Mouse (Mus musculus) MEL (cell line): ENCODE data around the gene Olfr142. TPM values are rescaled to one million over a fixed set of nuclear protein-coding genes. Genes with fewer than 3 reads are reported as not detected.

Source experiments
- DNase-seq: peaks from one replicate; pipeline ENCODE4 v3.0.0; 2011; ENCODE audit warnings: low read depth, low spot score
- H3K27ac ChIP-seq: 2 replicates; pipeline ENCODE4 v1.5.1; 2012; ENCODE audit warnings: low read depth, mild to moderate bottlenecking, control low read depth, low read length, moderate library complexity; ENCODE audit not compliant: control insufficient read depth
- H3K27me3 ChIP-seq, 2 experiments: fragments of 150-350 bp in 1 of 2; sonication (generic) in 1 of 2; 2 replicates each; pipeline ENCODE4 v1.6.1; 2012; ENCODE audit warnings: low read length in 2 of 2, mild to moderate bottlenecking in 2 of 2, improper control_type of control experiment in 1 of 2, moderate library complexity in 1 of 2; ENCODE audit not compliant: insufficient read depth in 2 of 2, control insufficient read depth in 1 of 2
- H3K36me3 ChIP-seq, 2 experiments: 2 replicates each; pipeline ENCODE4 v1.6.1; 2012 to 2014; ENCODE audit warnings: low read length in 2 of 2, improper control_type of control experiment in 1 of 2, inconsistent platforms in 1 of 2, mild to moderate bottlenecking in 1 of 2; ENCODE audit not compliant: insufficient read depth in 2 of 2, control insufficient read depth in 1 of 2
- H3K4me1 ChIP-seq, 2 experiments: fragments of 150-350 bp in 1 of 2; sonication (generic) in 1 of 2; 2 replicates each; pipeline ENCODE4 v1.6.1; 2012; ENCODE audit warnings: low read length in 2 of 2, improper control_type of control experiment in 1 of 2, mild to moderate bottlenecking in 1 of 2; ENCODE audit not compliant: insufficient read depth in 2 of 2, control insufficient read depth in 1 of 2
- H3K4me3 ChIP-seq, 2 experiments: fragments of 150-350 bp in 1 of 2; sonication (generic) in 1 of 2; 2 replicates each; pipeline ENCODE4 v1.5.1; 2012; ENCODE audit warnings: low read depth in 2 of 2, low read length in 2 of 2, mild to moderate bottlenecking in 2 of 2, moderate library complexity in 2 of 2, control low read depth in 1 of 2, improper control_type of control experiment in 1 of 2; ENCODE audit not compliant: control insufficient read depth in 1 of 2, insufficient read depth in 1 of 2
- H3K79me2 ChIP-seq: 2 replicates; pipeline ENCODE4 v1.6.1; 2012; ENCODE audit warnings: mild to moderate bottlenecking, low read length, moderate library complexity; ENCODE audit not compliant: control insufficient read depth, poor library complexity, insufficient read depth
- H3K9ac ChIP-seq: 2 replicates; pipeline ENCODE4 v1.6.1; 2012; ENCODE audit warnings: low read depth, mild to moderate bottlenecking, control low read depth, low read length, moderate library complexity; ENCODE audit not compliant: control insufficient read depth, poor library complexity, severe bottlenecking
- H3K9me3 ChIP-seq: fragments of 150-350 bp; sonication (generic); replicated peaks from 2 replicates; pipeline ENCODE4 v1.6.1; 2012; ENCODE audit warnings: mild to moderate bottlenecking, low read length, improper control_type of control experiment, moderate library complexity; ENCODE audit not compliant: insufficient read depth
- BHLHE40 ChIP-seq: IDR thresholded peaks from 2 replicates; pipeline ENCODE4 v1.6.1; 2012; ENCODE audit warnings: low read depth, mild to moderate bottlenecking, inconsistent platforms, low read length, improper control_type of control experiment, borderline replicate concordance
- CHD1 ChIP-seq: IDR thresholded peaks from 2 replicates; pipeline ENCODE4 v1.6.1; 2012; ENCODE audit warnings: low read depth, mild to moderate bottlenecking, inconsistent platforms, low read length, improper control_type of control experiment
- CHD2 ChIP-seq: IDR thresholded peaks from 2 replicates; pipeline ENCODE4 v1.6.1; 2011; ENCODE audit warnings: low read length, improper control_type of control experiment
- CTCF ChIP-seq, 3 experiments: IDR thresholded peaks in 2 of 3; conservative IDR thresholded peaks in 1 of 3; 2 replicates each; pipeline ENCODE4 v1.5.1; 2011 to 2012; ENCODE audit warnings: low read length in 3 of 3, low read depth in 2 of 3, mild to moderate bottlenecking in 2 of 3, improper control_type of control experiment in 1 of 3, inconsistent platforms in 1 of 3, mixed read lengths in 1 of 3, moderate library complexity in 1 of 3; ENCODE audit not compliant: control insufficient read depth in 1 of 3, insufficient read depth in 1 of 3, poor library complexity in 1 of 3, severe bottlenecking in 1 of 3
- E2F4 ChIP-seq: IDR thresholded peaks from 2 replicates; pipeline ENCODE4 v1.6.1; 2011; ENCODE audit warnings: low read depth, low read length, improper control_type of control experiment, borderline replicate concordance
- GABPA ChIP-seq: IDR thresholded peaks from 2 replicates; pipeline ENCODE4 v1.6.1; 2012; ENCODE audit warnings: low read depth, mild to moderate bottlenecking, inconsistent platforms, low read length, improper control_type of control experiment, moderate library complexity
- GATA1 ChIP-seq: IDR thresholded peaks from 2 replicates; pipeline ENCODE4 v1.6.1; 2011; ENCODE audit warnings: low read depth, low read length, improper control_type of control experiment
- MAFK ChIP-seq: IDR thresholded peaks from 2 replicates; pipeline ENCODE4 v1.6.1; 2011; ENCODE audit warnings: low read depth, mild to moderate bottlenecking, low read length, improper control_type of control experiment, borderline replicate concordance
- MAX ChIP-seq: IDR thresholded peaks from 2 replicates; pipeline ENCODE4 v1.6.1; 2011; ENCODE audit warnings: low read length, improper control_type of control experiment
- NELFE ChIP-seq: IDR thresholded peaks from 2 replicates; pipeline ENCODE4 v1.6.1; 2011; ENCODE audit warnings: low read depth, low read length, improper control_type of control experiment
- NRF1 ChIP-seq: IDR thresholded peaks from 2 replicates; pipeline ENCODE4 v1.6.1; 2014; ENCODE audit warnings: low read depth, mild to moderate bottlenecking, inconsistent platforms, low read length, improper control_type of control experiment, moderate library complexity; ENCODE audit not compliant: poor library complexity, insufficient read depth, severe bottlenecking
- POLR2AphosphoS5 ChIP-seq: IDR thresholded peaks from 2 replicates; pipeline ENCODE4 v1.6.1; 2012; ENCODE audit warnings: low read depth, borderline replicate concordance, mild to moderate bottlenecking, inconsistent platforms, low read length, moderate library complexity, mixed read lengths
- RAD21 ChIP-seq: IDR thresholded peaks from 2 replicates; pipeline ENCODE4 v1.6.1; 2011; ENCODE audit warnings: mild to moderate bottlenecking, low read depth, low read length, improper control_type of control experiment
- TAL1 ChIP-seq: IDR thresholded peaks from 2 replicates; pipeline ENCODE4 v1.6.1; 2012; ENCODE audit warnings: mild to moderate bottlenecking, inconsistent platforms, low read length, moderate library complexity, mixed read lengths
- TBP ChIP-seq: IDR thresholded peaks from 2 replicates; pipeline ENCODE4 v1.8.0; 2011; ENCODE audit warnings: low read depth, low read length, improper control_type of control experiment
- TCF12 ChIP-seq: IDR thresholded peaks from 2 replicates; pipeline ENCODE4 v1.6.1; 2014; ENCODE audit warnings: low read depth, mild to moderate bottlenecking, inconsistent platforms, low read length, improper control_type of control experiment, moderate library complexity
- UBTF ChIP-seq: IDR thresholded peaks from 2 replicates; pipeline ENCODE4 v1.6.1; 2012; ENCODE audit warnings: low read depth, mild to moderate bottlenecking, inconsistent platforms, low read length, improper control_type of control experiment, moderate library complexity, borderline replicate concordance; ENCODE audit not compliant: insufficient read depth
- ZC3H11A ChIP-seq: IDR thresholded peaks from 2 replicates; pipeline ENCODE4 v1.6.1; 2012; ENCODE audit warnings: low read depth, mild to moderate bottlenecking, inconsistent platforms, low read length, improper control_type of control experiment
- ZKSCAN1 ChIP-seq: IDR thresholded peaks from 2 replicates; pipeline ENCODE4 v1.6.1; 2012; ENCODE audit warnings: low read depth, mild to moderate bottlenecking, inconsistent platforms, low read length, improper control_type of control experiment, moderate library complexity
- ZMIZ1 ChIP-seq: IDR thresholded peaks from 2 replicates; pipeline ENCODE4 v1.6.1; 2012; ENCODE audit warnings: low read depth, mild to moderate bottlenecking, inconsistent platforms, low read length, improper control_type of control experiment, moderate library complexity
- polyA plus RNA-seq, 2 experiments: library from polyadenylated mRNA; stranded (reverse) in 1 of 2; unstranded in 1 of 2; fragments of >175 nt in 1 of 2; fragments of >200 nt in 1 of 2; gene quantifications; 2 replicates each; pipeline versions ENCODE4 v1.2.1 to v1.2.4; 2012; ENCODE audit warnings: low replicate concordance in 2 of 2, low read depth in 1 of 2; ENCODE audit not compliant: insufficient read length in 2 of 2, insufficient read depth in 1 of 2, missing spikeins in 1 of 2
- total RNA-seq: library from RNA; depleted of rRNA; stranded (reverse); fragments of 300-350 nt; gene quantifications from 2 replicates; pipeline ENCODE4 v1.2.3, GENCODE M21; 2012; rRNA removed

The Olfr142 gene
- total RNA-seq (not detected in 2 replicates), polyA plus RNA-seq (not detected)

DNA sequence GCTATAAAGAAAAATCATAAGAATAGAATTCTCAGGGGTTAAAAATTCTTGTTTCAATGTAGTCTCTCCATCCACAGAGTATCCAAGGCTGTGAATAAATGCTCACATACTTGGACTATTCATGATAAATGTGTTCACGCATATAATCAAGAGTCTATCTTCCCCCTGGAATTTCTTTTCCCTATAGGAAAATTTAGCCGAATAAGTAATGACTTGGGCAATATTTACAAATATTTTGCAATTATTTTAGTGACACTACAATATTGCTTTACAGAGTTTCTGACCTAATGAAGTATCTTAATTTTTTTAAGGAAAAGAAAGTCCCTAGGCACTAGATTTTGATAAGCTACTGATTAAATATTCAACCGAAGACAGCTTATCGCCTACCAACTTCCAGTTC, at the start of gene Olfr142:
Gene Olfr142, minus strand, starts transcription at position 101 of the 400 bp plus-strand sequence.
- H3K27ac ChIP-seq = no peak within 1 kb of the TSS
- DNase-seq = no peak
- TF ChIP-seq CHD2 (no peak), ZC3H11A (no peak), MAX (no peak), CTCF (IDR thresholded peaks at IDR 0.05 in 2 of 3, conservative IDR thresholded peaks at IDR 0.05 in 1 of 3; ENCODE audit: control insufficient read depth in 1 of 3, insufficient read depth in 1 of 3, low read depth in 2 of 3, low read length in 3 of 3, poor library complexity in 1 of 3, severe bottlenecking in 1 of 3) (no peak), POLR2AphosphoS5 (no peak), NRF1 (no peak), CHD1 (no peak), TCF12 (no peak), RAD21 (no peak), BHLHE40 (no peak), E2F4 (no peak), GATA1 (no peak), GABPA (no peak), UBTF (no peak)
- TF ChIP-seq, all 39 proteins: peak for 0
- Histone ChIP-seq H3K79me2 (no peaks in the 10 kb centered on the region), H3K4me1 (no peaks in the 10 kb centered on the region), H3K36me3 (no peaks in the 10 kb centered on the region), H3K9me3 (no peaks in the 10 kb centered on the region), H3K4me3 (no peak within 1 kb of the TSS), H3K27me3 (no peaks in the 10 kb centered on the region), H3K9ac (no peak within 1 kb of the TSS)

DNA sequence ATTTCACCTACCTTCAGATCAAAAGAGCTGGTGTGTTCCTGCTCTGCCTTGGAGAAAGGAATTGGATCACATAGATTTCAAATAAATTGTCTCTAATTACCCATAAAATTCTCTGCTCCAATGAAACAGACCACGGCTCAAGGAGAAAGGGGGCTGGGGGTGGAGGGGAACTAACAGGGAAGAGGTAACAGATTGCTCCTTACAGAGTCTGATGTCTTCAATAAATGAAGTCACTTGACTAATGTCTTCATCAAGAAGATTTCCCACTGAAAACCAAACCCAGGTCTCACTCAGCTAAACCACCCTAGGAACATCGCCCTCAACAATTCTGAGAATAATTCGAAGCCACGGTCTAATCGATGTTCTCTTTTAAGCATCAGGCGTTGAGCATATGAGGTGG, 35.3 kb upstream of the Olfr142 start, which contains the start of gene Olfr1272:
Gene Olfr1272, minus strand, starts transcription at position 101 of the 400 bp plus-strand sequence.
- Histone ChIP-seq H3K4me3 (no peak within 1 kb of the TSS), H3K36me3 (no peaks in the 10 kb centered on the region), H3K9ac (no peak within 1 kb of the TSS), H3K4me1 (no peaks in the 10 kb centered on the region), H3K27ac (no peak within 1 kb of the TSS), H3K27me3 (no peaks in the 10 kb centered on the region), H3K9me3 (no peaks in the 10 kb centered on the region), H3K79me2 (no peaks in the 10 kb centered on the region)
- DNase-seq = no peak
- TF ChIP-seq ZMIZ1 (no peak), MAFK (no peak), GATA1 (no peak), TCF12 (no peak), BHLHE40 (no peak), TBP (no peak), NELFE (no peak), ZKSCAN1 (no peak), TAL1 (no peak), RAD21 (no peak), NRF1 (no peak)
